Mouse (Mus musculus): ENCODE results near the gene Foxp1.

GRCm38 (mm10) chr6:99289220-99289619 lies 233.3 kb downstream of the Foxp1 start:
- TF ChIP-seq POLR2A (IDR thresholded peaks at IDR 0.05; ENCODE audit: insufficient read length, low read depth) (no peak), TCF12 (IDR thresholded peaks at IDR 0.05; ENCODE audit: insufficient read depth, poor library complexity, severe bottlenecking) (no peak), TCF3 (IDR thresholded peaks at IDR 0.05; ENCODE audit: insufficient read length, low read depth) (no peak), MYOD1 (IDR thresholded peaks at IDR 0.05; ENCODE audit: control insufficient read depth in 1 of 3, insufficient read length in 2 of 3, low read depth in 2 of 3) (no peak), MAX (IDR thresholded peaks at IDR 0.05; ENCODE audit: low read depth) (no peak)
